In the genomic region with DNA sequence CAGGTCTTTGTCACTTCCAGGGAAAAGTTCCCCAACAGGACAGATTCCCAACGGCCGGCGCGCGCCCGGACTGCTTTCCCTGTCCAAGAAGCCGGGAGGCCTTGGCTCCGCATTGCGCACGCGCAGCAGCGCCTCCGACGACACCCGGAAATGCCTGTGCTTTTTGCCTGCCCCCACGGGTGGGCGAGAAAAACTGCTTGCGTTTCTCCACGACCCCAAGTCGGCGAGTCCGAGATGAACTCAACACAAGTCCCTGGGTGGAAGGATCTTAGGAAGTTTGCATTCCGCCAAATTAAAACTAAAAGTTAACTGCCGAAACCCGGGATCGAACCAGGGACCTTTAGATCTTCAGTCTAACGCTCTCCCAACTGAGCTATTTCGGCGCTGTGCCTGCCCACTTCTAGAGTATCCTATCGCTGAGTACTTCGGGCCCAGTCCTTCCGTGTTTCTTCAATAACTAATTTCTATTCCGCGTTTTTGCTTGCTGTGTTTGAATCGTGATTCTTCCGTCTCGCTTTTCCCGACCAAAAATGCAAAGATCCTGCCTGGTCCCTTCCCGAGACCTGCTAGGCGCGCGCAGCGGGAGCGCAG, we compare ENCODE assay signal across 8 mouse cellular contexts. TPM values are rescaled to one million over a fixed set of nuclear protein-coding genes. Genes with fewer than 3 reads are reported as not detected.
DNase-seq lines count a peak whose midpoint lies in the region; ATAC-seq lines count a peak whose summit lies in the region.

No protein-coding gene starts in this region.

- no peaks in the 10 kb centered on the region for H3K36me3 ChIP-seq in heart, embryonic 13.5 days
- no peaks in the 10 kb centered on the region for H3K36me3 ChIP-seq in liver, embryonic 12.5 days
- H3K36me3 ChIP-seq in stomach, embryonic 15.5 days: no peaks in the 10 kb centered on the region

- H3K4me2 ChIP-seq in heart, embryonic 13.5 days: peak overlapping the region; percentile 72
- H3K4me2 ChIP-seq in liver, embryonic 12.5 days: peak overlapping the region; percentile 81
- H3K4me2 ChIP-seq in stomach, embryonic 15.5 days: peak overlapping the region; percentile 73

- peak overlapping the region; percentile 80 for H3K4me3 ChIP-seq in heart, embryonic 13.5 days
- peak overlapping the region; percentile 75 for H3K4me3 ChIP-seq in liver, embryonic 12.5 days
- peak overlapping the region; percentile 76 for H3K4me3 ChIP-seq in stomach, embryonic 15.5 days (replicated peaks)

- WGBS in heart, embryonic 13.5 days: under 1% methylated on average over 44 of the region's 44 CpGs
- WGBS in liver, embryonic 12.5 days (ENCODE audit: insufficient replicate concordance): under 1% methylated on average over 44 of the region's 44 CpGs
- WGBS in stomach, embryonic 15.5 days: 0% methylated on average over 44 of the region's 44 CpGs

- peak; percentile 89 for DNase-seq in CD4-positive helper T cell, adult 2 months (ENCODE audit: low read depth, low spot score)
- DNase-seq in brain, embryonic 18.5 days (ENCODE audit: low read depth, low spot score): peak; percentile 69
- DNase-seq in kidney, postnatal 10 days: peak; percentile 96
- DNase-seq in natural killer cell, adult 2 months (ENCODE audit: low spot score in 2 of 2): peak; percentile 88 to 89

- H3K4me1 ChIP-seq in heart, embryonic 13.5 days: peaks cover 9% of the 10 kb centered on the region
- H3K4me1 ChIP-seq in liver, embryonic 12.5 days: peaks cover 17% of the 10 kb centered on the region
- H3K4me1 ChIP-seq in stomach, embryonic 15.5 days: 0 out of 2 replicates have a peak, but pooled peaks cover 6% of the 10 kb centered on the region

- H3K9me3 ChIP-seq in heart, embryonic 13.5 days: no peaks in the 10 kb centered on the region
- no peaks in the 10 kb centered on the region for H3K9me3 ChIP-seq in liver, embryonic 12.5 days (replicated peaks)
- no peaks in the 10 kb centered on the region for H3K9me3 ChIP-seq in stomach, embryonic 15.5 days

- peak; percentile 82 for ATAC-seq in erythroid progenitor cell, adult 5-6 weeks (replicated peaks; ENCODE audit: low FRiP score, poor library complexity, severe bottlenecking)
- ATAC-seq in heart, embryonic 13.5 days (ENCODE audit: extremely low read depth, insufficient number of reproducible peaks, low FRiP score, low TSS enrichment): peak; percentile 75; the same call in 1 of the 2 replicates
- peak; percentile 82 for ATAC-seq in liver, embryonic 12.5 days
- peak; percentile 72 for ATAC-seq in stomach, embryonic 15.5 days (ENCODE audit: insufficient read depth, low FRiP score, low read depth)

- H3K27ac ChIP-seq in heart, embryonic 13.5 days (replicated peaks): peak overlapping the region; percentile 46; the same call in 1 of the 2 replicates
- peak overlapping the region; percentile 46; the same call in 1 of the 2 replicates for H3K27ac ChIP-seq in liver, embryonic 12.5 days
- H3K27ac ChIP-seq in stomach, embryonic 15.5 days: peak overlapping the region; percentile 88

- peaks cover 14% of the 10 kb centered on the region for H3K27me3 ChIP-seq in heart, embryonic 13.5 days (replicated peaks)
- peaks cover 3% of the 10 kb centered on the region; the same call in 1 of the 2 replicates for H3K27me3 ChIP-seq in liver, embryonic 12.5 days (replicated peaks)
- H3K27me3 ChIP-seq in stomach, embryonic 15.5 days (replicated peaks): no peaks in the 10 kb centered on the region

- H3K9ac ChIP-seq in heart, embryonic 13.5 days: peak overlapping the region; percentile 83
- peak overlapping the region; percentile 73 for H3K9ac ChIP-seq in liver, embryonic 12.5 days
- H3K9ac ChIP-seq in stomach, embryonic 15.5 days: peak overlapping the region; percentile 58

RNA-seq across cellular contexts. Expression of gene Dct, which starts 37.3 kb away (rescaled TPM):
- not detected in 2 replicates for total RNA-seq in erythroid progenitor cell, adult 5-6 weeks (2015; ENCODE audit: low replicate concordance)
- 0.26 TPM in 1 of 2 replicates, not detected in the other for total RNA-seq in erythroid progenitor cell, adult 5-6 weeks (2017; ENCODE audit: low replicate concordance)
- 1.9 and 2.3 TPM in 2 replicates for polyA plus RNA-seq in heart, embryonic 13.5 days (2015; fragmentation: Nextera tagmentation; extraction: Ambion mirVana)
- 0.45 and 0.67 TPM in 2 replicates for polyA plus RNA-seq in liver, embryonic 12.5 days (2016; fragmentation: Nextera tagmentation; extraction: Ambion mirVana)
- 1.8 TPM in 2 replicates for polyA plus RNA-seq in stomach, embryonic 15.5 days (2015; fragmentation: Nextera tagmentation; extraction: Ambion mirVana)

RNA-seq across cellular contexts. Expression of gene Tgds, which starts 43.2 kb away (rescaled TPM):
- 7.1 and 10.8 TPM in 2 replicates for total RNA-seq in erythroid progenitor cell, adult 5-6 weeks (2015; ENCODE audit: low replicate concordance)
- total RNA-seq in erythroid progenitor cell, adult 5-6 weeks (2017; ENCODE audit: low replicate concordance): 1.5 and 2.4 TPM in 2 replicates
- 29.2 and 30.1 TPM in 2 replicates for polyA plus RNA-seq in heart, embryonic 13.5 days (2015; fragmentation: Nextera tagmentation; extraction: Ambion mirVana)
- polyA plus RNA-seq in liver, embryonic 12.5 days (2016; fragmentation: Nextera tagmentation; extraction: Ambion mirVana): 23.0 and 23.2 TPM in 2 replicates
- 34.0 and 34.6 TPM in 2 replicates for polyA plus RNA-seq in stomach, embryonic 15.5 days (2015; fragmentation: Nextera tagmentation; extraction: Ambion mirVana)

RNA-seq across cellular contexts. Expression of gene Gpr180, which starts 47.6 kb away (rescaled TPM):
- total RNA-seq in erythroid progenitor cell, adult 5-6 weeks (2015; ENCODE audit: low replicate concordance): 1.1 and 2.5 TPM in 2 replicates
- total RNA-seq in erythroid progenitor cell, adult 5-6 weeks (2017; ENCODE audit: low replicate concordance): 1.7 TPM in 1 of 2 replicates, not detected in the other
- 40.5 and 41.9 TPM in 2 replicates for polyA plus RNA-seq in heart, embryonic 13.5 days (2015; fragmentation: Nextera tagmentation; extraction: Ambion mirVana)
- polyA plus RNA-seq in liver, embryonic 12.5 days (2016; fragmentation: Nextera tagmentation; extraction: Ambion mirVana): 18.0 and 19.2 TPM in 2 replicates
- polyA plus RNA-seq in stomach, embryonic 15.5 days (2015; fragmentation: Nextera tagmentation; extraction: Ambion mirVana): 55.7 and 56.9 TPM in 2 replicates

Comparison
In these comparisons a context has a peak if more than half of its experiments do, and no peak if none do; other contexts are left out.
1. Peak in every context shown above with its lines: DNase-seq, ATAC-seq, H3K4me3 ChIP-seq and H3K27ac ChIP-seq.